Mouse (Mus musculus) midbrain, embryonic 12.5 days (tissue): Measurements from ENCODE around the gene Dock1. TPM values are rescaled to one million over a fixed set of nuclear protein-coding genes. Genes with fewer than 3 reads are reported as not detected.

Experiments used
- ATAC-seq: fragments of 200-750 bp; cut with Nextera tagmentation; 2 replicates; pipeline ENCODE4 v1.8.0; 2017; ENCODE audit warnings: low read depth, moderate TSS enrichment, moderate library complexity; ENCODE audit not compliant: low FRiP score
- H3K27ac ChIP-seq: fragments of 300-500 bp; sonication (generic); replicated peaks from 2 replicates; pipeline ENCODE4 v1.5.1; 2016; ENCODE audit warnings: mild to moderate bottlenecking
- H3K27me3 ChIP-seq: fragments of 300-500 bp; sonication (generic); 2 replicates; pipeline ENCODE4 v1.6.1; 2016; ENCODE audit warnings: mild to moderate bottlenecking
- H3K36me3 ChIP-seq: fragments of 300-500 bp; sonication (generic); 2 replicates; pipeline ENCODE4 v1.6.1; 2016
- H3K4me1 ChIP-seq: fragments of 300-500 bp; sonication (generic); 2 replicates; pipeline ENCODE4 v1.6.1; 2016
- H3K4me2 ChIP-seq: fragments of 300-500 bp; sonication (generic); replicated peaks from 2 replicates; pipeline ENCODE4 v1.6.1; 2016; ENCODE audit warnings: mild to moderate bottlenecking, moderate library complexity
- H3K4me3 ChIP-seq: fragments of 300-500 bp; sonication (generic); 2 replicates; pipeline ENCODE4 v1.5.1; 2016; ENCODE audit warnings: mild to moderate bottlenecking
- H3K9ac ChIP-seq: fragments of 300-500 bp; sonication (generic); replicated peaks from 2 replicates; pipeline ENCODE4 v1.6.1; 2016; ENCODE audit warnings: mild to moderate bottlenecking, moderate library complexity
- H3K9me3 ChIP-seq: fragments of 300-500 bp; sonication (generic); 2 replicates; pipeline ENCODE4 v1.6.1; 2016; ENCODE audit warnings: mild to moderate bottlenecking
- WGBS: fragments of 180-500 bp; shearing (Covaris S2); methylation state at CpG from one replicate; pipeline ENCODE4 v1.1.7; 2016; 5-methylcytosine and 5-hydroxymethylcytosine counted together
- polyA plus RNA-seq: library from polyadenylated mRNA; unstranded; fragments of >200 nt; fragmentation: Nextera tagmentation; extraction: Ambion mirVana; gene quantifications from 2 replicates; pipeline ENCODE4 v1.2.1, GENCODE M21; 2016

Gene Dock1
- polyA plus RNA-seq, 1 experiment from 2014 or later = 18.4 TPM

DNA sequence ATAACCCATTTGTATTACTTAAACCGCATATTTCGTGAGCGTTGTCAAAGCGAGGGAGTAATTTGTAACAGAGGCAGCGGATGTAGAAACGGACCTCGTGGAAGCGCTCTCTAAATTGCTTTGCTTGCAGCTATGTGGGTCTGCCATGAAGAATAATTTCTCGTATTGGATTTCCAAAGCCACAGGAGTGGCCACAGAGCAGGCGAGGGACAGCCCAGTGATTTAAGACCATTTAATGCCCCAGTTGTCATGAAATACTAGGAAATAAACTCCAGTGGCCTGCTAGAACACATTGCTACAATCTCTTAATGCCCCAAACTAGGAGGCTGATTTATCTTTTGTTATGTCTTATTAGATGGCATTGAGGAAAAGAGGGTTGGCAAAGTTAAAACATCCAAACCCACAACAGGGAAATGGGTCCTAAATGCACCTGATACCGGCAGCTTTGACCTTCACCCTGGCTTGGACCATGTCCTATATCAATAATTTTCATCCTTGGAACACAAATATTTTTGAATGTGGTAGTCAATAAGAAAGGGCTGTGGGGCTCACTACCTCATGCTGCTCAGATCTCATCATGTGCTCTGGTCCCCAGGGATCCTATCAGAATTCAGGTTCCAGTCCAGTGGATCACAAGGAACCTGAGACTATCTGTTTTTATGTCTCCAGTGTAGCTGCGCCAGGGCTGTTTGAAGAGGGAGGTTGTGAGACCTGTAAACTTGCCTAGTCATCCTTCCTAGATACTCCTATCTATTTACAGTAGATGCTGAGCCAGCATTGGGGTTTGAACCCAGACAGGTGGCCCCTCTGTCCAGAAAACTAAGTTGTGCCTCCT, 373.7 kb downstream of the Dock1 start:
- Histone ChIP-seq H3K4me3 (no peak overlapping the region), H3K27me3 (no peaks in the 10 kb centered on the region), H3K9ac (no peak overlapping the region), H3K36me3 (no peaks in the 10 kb centered on the region), H3K9me3 (no peaks in the 10 kb centered on the region), H3K4me1 (no peaks in the 10 kb centered on the region; the same call in 1 of the 2 replicates), H3K4me2 (no peak overlapping the region), H3K27ac (no peak overlapping the region)
- WGBS = 92% methylated on average over 12 of the region's 12 CpGs
- ATAC-seq = no peak

GRCm38 (mm10) chr7:135049416-135049815, 379.0 kb downstream of the Dock1 start:
- Histone ChIP-seq H3K36me3 (no peaks in the 10 kb centered on the region), H3K9me3 (no peaks in the 10 kb centered on the region), H3K27me3 (no peaks in the 10 kb centered on the region), H3K4me3 (no peak overlapping the region), H3K27ac (no peak overlapping the region), H3K4me1 (no peaks in the 10 kb centered on the region), H3K9ac (no peak overlapping the region), H3K4me2 (no peak overlapping the region)
- WGBS = 86% methylated on average over 2 of the region's 2 CpGs
- no peak for ATAC-seq

DNA sequence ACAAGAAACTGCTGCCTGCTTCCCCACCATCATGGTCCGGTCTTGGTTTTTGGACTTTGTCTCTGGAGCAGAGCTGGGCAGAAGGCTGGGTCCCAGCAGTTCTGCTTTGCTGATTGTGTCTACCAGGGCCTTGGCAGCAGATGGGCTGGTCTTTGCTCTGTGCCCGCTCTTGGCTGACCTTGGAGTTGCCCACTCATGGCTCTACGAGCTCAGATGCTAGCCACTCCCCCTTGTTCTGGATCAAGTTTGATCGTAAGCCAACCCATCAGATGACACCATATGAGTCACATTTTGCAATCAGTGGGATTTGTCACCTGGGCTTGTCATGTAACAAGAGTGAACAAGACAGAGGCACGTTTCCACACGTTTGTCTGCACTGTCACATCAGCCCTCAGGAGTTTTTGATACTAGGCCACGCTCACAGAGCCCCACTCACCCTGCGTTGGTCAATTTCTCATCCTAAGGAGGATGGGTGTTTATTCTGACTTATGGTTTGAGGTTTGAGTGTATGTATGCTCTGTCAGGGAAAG, 382.8 kb downstream of the Dock1 start:
- no peak overlapping the region for H3K4me3 ChIP-seq
- H3K9me3 ChIP-seq = no peaks in the 10 kb centered on the region
- no peak overlapping the region for H3K27ac ChIP-seq
- no peaks in the 10 kb centered on the region for H3K36me3 ChIP-seq
- no peak overlapping the region for H3K9ac ChIP-seq
- H3K4me2 ChIP-seq = no peak overlapping the region
- 95% methylated on average over 8 of the region's 8 CpGs for WGBS
- H3K4me1 ChIP-seq = no peaks in the 10 kb centered on the region
- H3K27me3 ChIP-seq = no peaks in the 10 kb centered on the region
- no peak for ATAC-seq

DNA sequence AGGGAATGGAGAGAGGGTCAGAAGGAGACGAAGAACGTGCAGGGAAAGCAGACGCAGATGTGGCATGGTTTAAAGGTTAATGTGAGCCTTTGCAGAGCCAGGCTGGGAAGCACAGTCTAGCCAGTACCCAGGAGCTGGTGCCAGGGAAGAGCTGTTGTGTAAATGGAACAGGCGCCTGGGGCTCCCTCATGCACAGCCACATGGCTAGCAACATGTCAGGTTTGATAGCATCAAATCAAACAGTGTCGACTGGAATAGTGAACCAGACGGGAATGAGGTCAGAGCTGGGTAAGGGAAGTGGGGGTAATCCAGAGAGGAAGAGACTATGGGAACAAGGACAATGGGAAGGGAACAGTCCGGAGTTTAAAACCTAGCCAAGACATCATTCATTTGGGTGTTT, 384.2 kb downstream of the Dock1 start:
- no peak for ATAC-seq
- 87% methylated on average over 7 of the region's 7 CpGs for WGBS
- no peaks in the 10 kb centered on the region for H3K27me3 ChIP-seq

GRCm38 (mm10) chr7:135059071-135059470, 388.6 kb downstream of the Dock1 start:
- Histone ChIP-seq H3K4me2 (no peak overlapping the region), H3K9me3 (0 out of 2 replicates have a peak, but pooled peaks cover 5% of the 10 kb centered on the region), H3K4me1 (no peaks in the 10 kb centered on the region), H3K27me3 (no peaks in the 10 kb centered on the region), H3K27ac (no peak overlapping the region), H3K4me3 (no peak overlapping the region), H3K9ac (no peak overlapping the region), H3K36me3 (no peaks in the 10 kb centered on the region)
- ATAC-seq = no peak
- 92% methylated on average over 4 of the region's 4 CpGs for WGBS

More for the DNA sequence above, 384.2 kb downstream of the Dock1 start:
- Histone ChIP-seq H3K4me1 (no peaks in the 10 kb centered on the region), H3K36me3 (no peaks in the 10 kb centered on the region), H3K4me3 (no peak overlapping the region), H3K9ac (no peak overlapping the region), H3K4me2 (no peak overlapping the region), H3K27ac (no peak overlapping the region), H3K9me3 (no peaks in the 10 kb centered on the region)

DNA sequence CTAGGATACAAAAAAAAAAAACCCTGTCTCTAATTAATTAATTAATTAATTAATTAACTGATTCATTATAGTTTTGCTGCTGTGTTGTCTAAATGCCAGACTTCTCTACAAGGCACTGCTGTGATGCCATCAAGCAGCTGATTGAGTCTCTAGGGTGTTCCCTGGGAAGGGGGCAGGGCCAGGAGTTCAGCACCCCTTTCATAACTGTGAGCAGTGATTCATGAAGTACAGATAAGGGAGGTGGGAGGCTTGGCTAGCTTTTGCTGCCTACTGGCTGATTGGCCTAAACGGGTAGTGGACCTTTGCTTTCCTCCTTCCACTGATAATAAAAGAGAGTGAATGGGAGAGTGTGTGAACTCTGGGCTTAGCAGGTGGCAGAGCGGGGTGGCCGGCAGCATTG, 389.1 kb downstream of the Dock1 start:
- no peak for ATAC-seq
- WGBS = 90% methylated on average over 3 of the region's 3 CpGs
- no peaks in the 10 kb centered on the region for H3K27me3 ChIP-seq

DNA sequence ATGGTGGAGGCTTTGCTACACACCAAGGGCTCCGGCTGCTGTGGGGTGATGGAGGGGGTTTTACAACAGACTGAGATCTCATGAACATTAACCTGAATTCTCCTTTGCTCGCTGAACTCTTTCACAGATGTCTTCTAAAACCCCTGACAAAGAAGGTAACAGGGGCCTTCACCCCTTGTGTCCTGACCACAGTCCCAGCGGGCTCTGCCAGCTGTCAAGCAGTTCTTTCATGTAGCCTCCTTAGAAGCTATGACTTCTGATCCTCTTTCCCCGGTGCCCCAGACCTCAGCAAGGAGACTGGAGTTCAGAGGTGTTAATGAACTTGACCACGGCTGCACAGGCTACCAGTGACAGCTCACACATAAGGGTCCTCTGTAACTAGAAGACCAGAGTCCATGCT, 393.4 kb downstream of the Dock1 start:
- Histone ChIP-seq H3K9ac (no peak overlapping the region), H3K4me3 (no peak overlapping the region), H3K27ac (no peak overlapping the region), H3K36me3 (no peaks in the 10 kb centered on the region), H3K27me3 (no peaks in the 10 kb centered on the region), H3K4me2 (no peak overlapping the region), H3K4me1 (0 out of 2 replicates have a peak, but pooled peaks cover 6% of the 10 kb centered on the region), H3K9me3 (0 out of 2 replicates have a peak, but pooled peaks cover 5% of the 10 kb centered on the region)
- WGBS = 78% methylated on average over 5 of the region's 5 CpGs
- no peak for ATAC-seq

More for the DNA sequence above, 389.1 kb downstream of the Dock1 start:
- Histone ChIP-seq H3K4me1 (no peaks in the 10 kb centered on the region), H3K4me2 (no peak overlapping the region), H3K9ac (no peak overlapping the region), H3K4me3 (no peak overlapping the region), H3K9me3 (0 out of 2 replicates have a peak, but pooled peaks cover 5% of the 10 kb centered on the region), H3K27ac (no peak overlapping the region), H3K36me3 (no peaks in the 10 kb centered on the region)

GRCm38 (mm10) chr7:135065301-135065700, 394.8 kb downstream of the Dock1 start:
- no peak for ATAC-seq
- H3K4me2 ChIP-seq = no peak overlapping the region
- H3K4me1 ChIP-seq = 0 out of 2 replicates have a peak, but pooled peaks cover 6% of the 10 kb centered on the region
- no peak overlapping the region for H3K4me3 ChIP-seq
- H3K27me3 ChIP-seq = no peaks in the 10 kb centered on the region
- H3K9me3 ChIP-seq = 0 out of 2 replicates have a peak, but pooled peaks cover 1% of the 10 kb centered on the region
- no peak overlapping the region for H3K27ac ChIP-seq
- WGBS = 22% methylated on average over 5 of the region's 5 CpGs
- no peak overlapping the region for H3K9ac ChIP-seq
- no peaks in the 10 kb centered on the region for H3K36me3 ChIP-seq

DNA sequence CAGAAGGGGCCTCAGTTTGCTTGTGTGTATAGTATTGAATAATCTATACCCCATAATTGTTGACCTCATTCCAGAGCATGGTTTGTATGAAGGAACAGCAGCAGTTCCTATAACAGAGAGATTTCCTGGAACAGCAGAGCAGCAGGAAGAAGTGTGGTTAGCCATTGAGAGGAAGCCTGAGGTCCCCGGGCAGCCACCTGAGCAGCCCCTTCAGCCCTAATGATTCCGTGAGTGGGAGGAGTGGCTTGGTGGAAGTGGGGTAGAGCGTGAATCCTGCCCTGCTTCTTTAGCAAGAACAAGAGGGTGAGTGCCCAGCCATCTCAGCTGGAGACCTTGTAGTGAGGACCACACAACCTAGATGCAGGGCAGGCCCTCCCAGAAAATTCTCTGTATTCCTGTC, 398.4 kb downstream of the Dock1 start:
- ATAC-seq = no peak
- Histone ChIP-seq H3K9ac (no peak overlapping the region), H3K27ac (no peak overlapping the region), H3K4me1 (0 out of 2 replicates have a peak, but pooled peaks cover 6% of the 10 kb centered on the region), H3K9me3 (no peaks in the 10 kb centered on the region), H3K4me3 (no peak overlapping the region), H3K36me3 (no peaks in the 10 kb centered on the region), H3K27me3 (no peaks in the 10 kb centered on the region), H3K4me2 (no peak overlapping the region)
- 86% methylated on average over 3 of the region's 3 CpGs for WGBS

DNA sequence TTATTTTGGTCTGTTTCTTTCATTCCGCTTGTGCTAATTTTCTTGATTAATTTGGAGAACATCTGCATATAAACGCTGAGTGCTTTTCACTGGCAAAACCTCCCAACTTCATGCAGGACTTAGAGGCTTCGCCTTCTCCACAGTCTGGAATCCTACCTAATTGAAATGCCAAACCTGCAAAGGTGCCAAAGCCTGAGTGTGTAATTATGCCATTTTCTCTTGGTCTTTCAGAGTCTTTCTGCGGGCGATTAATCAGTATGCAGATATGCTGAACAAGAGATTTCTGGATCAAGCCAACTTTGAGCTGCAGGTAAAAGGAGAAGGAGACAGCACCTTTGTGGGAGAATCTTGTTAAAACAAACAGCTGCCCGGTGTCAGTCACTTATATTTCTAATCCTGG, 406.4 kb downstream of the Dock1 start:
- Histone ChIP-seq H3K27ac (no peak overlapping the region), H3K36me3 (no peaks in the 10 kb centered on the region), H3K9me3 (no peaks in the 10 kb centered on the region), H3K4me3 (no peak overlapping the region), H3K9ac (no peak overlapping the region), H3K27me3 (no peaks in the 10 kb centered on the region), H3K4me1 (no peaks in the 10 kb centered on the region; the same call in 1 of the 2 replicates), H3K4me2 (no peak overlapping the region)
- 90% methylated on average over 6 of the region's 6 CpGs for WGBS
- no peak for ATAC-seq

DNA sequence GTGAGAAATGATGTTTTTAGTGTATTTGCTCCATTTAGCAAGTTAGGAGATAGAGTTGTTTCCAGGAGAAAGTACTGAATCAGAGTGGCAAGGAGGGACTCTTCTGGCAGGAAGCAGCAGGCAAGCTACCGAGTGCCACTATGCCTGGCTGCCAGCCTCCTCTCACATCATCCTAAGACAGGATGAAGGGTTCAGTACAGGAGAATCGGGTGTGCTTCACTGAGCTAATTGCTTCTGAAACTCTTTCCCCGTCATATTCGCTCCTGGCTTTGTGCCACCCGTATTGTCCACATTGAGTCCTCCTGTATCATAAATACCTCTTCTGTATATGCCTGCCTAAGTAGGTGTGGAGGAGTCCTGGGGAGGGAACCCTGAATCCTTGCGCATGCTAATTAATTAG, 406.9 kb downstream of the Dock1 start:
- Histone ChIP-seq H3K4me1 (no peaks in the 10 kb centered on the region; the same call in 1 of the 2 replicates), H3K27ac (no peak overlapping the region), H3K4me2 (no peak overlapping the region), H3K27me3 (no peaks in the 10 kb centered on the region), H3K4me3 (no peak overlapping the region), H3K9me3 (no peaks in the 10 kb centered on the region), H3K36me3 (no peaks in the 10 kb centered on the region), H3K9ac (no peak overlapping the region)
- WGBS = 77% methylated on average over 6 of the region's 6 CpGs
- ATAC-seq = no peak

- H3K27ac ChIP-seq = no peak overlapping the region
- 80% methylated on average over 10 of the region's 10 CpGs for WGBS
- ATAC-seq = no peak
Measured at GRCm38 (mm10) chr7:135077806-135078205, 407.4 kb downstream of the Dock1 start.

More at GRCm38 (mm10) chr7:135077806-135078205, 407.4 kb downstream of the Dock1 start:
- Histone ChIP-seq H3K36me3 (no peaks in the 10 kb centered on the region), H3K4me1 (no peaks in the 10 kb centered on the region; the same call in 1 of the 2 replicates), H3K9ac (no peak overlapping the region), H3K27me3 (no peaks in the 10 kb centered on the region), H3K9me3 (no peaks in the 10 kb centered on the region), H3K4me3 (no peak overlapping the region), H3K4me2 (no peak overlapping the region)
